Mouse (Mus musculus): Measurements from ENCODE around the gene Slc25a48. TPM values are rescaled to one million over a fixed set of nuclear protein-coding genes. Genes with fewer than 3 reads are reported as not detected.
A peak's percentile ranks its signal among the peaks of the same experiment; 100 is the strongest.

Slc25a48 gene
- polyA plus RNA-seq, 1 experiment from 2014 or later, result not detected

GRCm38 (mm10) chr13:56443411-56443810 lies 5.3 kb downstream of the Slc25a48 start:
- ATAC-seq (ENCODE audit: low read depth), result no peak
- no peak overlapping the region for H3K27ac ChIP-seq (ENCODE audit: low read depth, low read length)
- 0 out of 2 replicates have a peak, but pooled peaks cover 2% of the 10 kb centered on the region for H3K4me1 ChIP-seq (ENCODE audit: control insufficient read depth, insufficient read depth, low read length)
- peaks cover 17% of the 10 kb centered on the region for H3K27me3 ChIP-seq (ENCODE audit: control insufficient read depth, insufficient read depth, low read length)
- H3K36me3 ChIP-seq (ENCODE audit: control insufficient read depth, insufficient read depth, low read length), result no peaks in the 10 kb centered on the region
- H3K4me3 ChIP-seq (ENCODE audit: low read depth, low read length), result no peak overlapping the region
- no peaks in the 10 kb centered on the region for H3K9me3 ChIP-seq (ENCODE audit: control insufficient read depth, low read length)
- H3K9ac ChIP-seq (replicated peaks; ENCODE audit: low read depth, low read length), result no peak overlapping the region
- 85% methylated on average over 7 of the region's 7 CpGs for WGBS
- H3K4me2 ChIP-seq (ENCODE audit: low read depth, low read length), result no peak overlapping the region

GRCm38 (mm10) chr13:56444112-56444511 lies 6.0 kb downstream of the Slc25a48 start:
- H3K36me3 ChIP-seq (ENCODE audit: control insufficient read depth, insufficient read depth, low read length), result no peaks in the 10 kb centered on the region
- H3K4me1 ChIP-seq (ENCODE audit: control insufficient read depth, insufficient read depth, low read length), result no peaks in the 10 kb centered on the region
- H3K4me2 ChIP-seq (ENCODE audit: low read depth, low read length), result no peak overlapping the region

GRCm38 (mm10) chr13:56444996-56445395 lies 6.8 kb downstream of the Slc25a48 start:
- no peak overlapping the region for H3K4me3 ChIP-seq (ENCODE audit: low read depth, low read length)
- no peaks in the 10 kb centered on the region for H3K4me1 ChIP-seq (ENCODE audit: control insufficient read depth, insufficient read depth, low read length)
- no peak overlapping the region for H3K27ac ChIP-seq (ENCODE audit: low read depth, low read length)
- no peak overlapping the region for H3K9ac ChIP-seq (replicated peaks; ENCODE audit: low read depth, low read length)
- ATAC-seq (ENCODE audit: low read depth), result no peak
- H3K27me3 ChIP-seq (ENCODE audit: control insufficient read depth, insufficient read depth, low read length), result peaks cover 3% of the 10 kb centered on the region
- 89% methylated on average over 6 of the region's 6 CpGs for WGBS
- H3K4me2 ChIP-seq (ENCODE audit: low read depth, low read length), result no peak overlapping the region
- no peaks in the 10 kb centered on the region for H3K36me3 ChIP-seq (ENCODE audit: control insufficient read depth, insufficient read depth, low read length)
- H3K9me3 ChIP-seq (ENCODE audit: control insufficient read depth, low read length), result no peaks in the 10 kb centered on the region

More at GRCm38 (mm10) chr13:56444112-56444511, 6.0 kb downstream of the Slc25a48 start:
- Histone ChIP-seq H3K9me3 (ENCODE audit: control insufficient read depth, low read length) (no peaks in the 10 kb centered on the region), H3K27me3 (ENCODE audit: control insufficient read depth, insufficient read depth, low read length) (peaks cover 10% of the 10 kb centered on the region), H3K4me3 (ENCODE audit: low read depth, low read length) (no peak overlapping the region), H3K9ac (replicated peaks; ENCODE audit: low read depth, low read length) (no peak overlapping the region), H3K27ac (ENCODE audit: low read depth, low read length) (no peak overlapping the region)
- 91% methylated on average over 3 of the region's 3 CpGs for whole genome bisulfite sequencing
- no peak for ATAC-seq (ENCODE audit: low read depth)

GRCm38 (mm10) chr13:56449239-56450030 lies 11.3 kb downstream of the Slc25a48 start:
- peak; percentile 72; the same call in 1 of the 2 replicates for ATAC-seq (ENCODE audit: low read depth)

GRCm38 (mm10) chr13:56450035-56450434 lies 11.9 kb downstream of the Slc25a48 start:
- peak; percentile 36; the same call in 1 of the 2 replicates for ATAC-seq (ENCODE audit: low read depth)
- Histone ChIP-seq H3K4me2 (ENCODE audit: low read depth, low read length) (no peak overlapping the region), H3K4me1 (ENCODE audit: control insufficient read depth, insufficient read depth, low read length) (no peaks in the 10 kb centered on the region), H3K9me3 (ENCODE audit: control insufficient read depth, low read length) (no peaks in the 10 kb centered on the region), H3K27me3 (ENCODE audit: control insufficient read depth, insufficient read depth, low read length) (no peaks in the 10 kb centered on the region), H3K27ac (ENCODE audit: low read depth, low read length) (peak overlapping the region; percentile 2; the same call in 1 of the 2 replicates), H3K9ac (replicated peaks; ENCODE audit: low read depth, low read length) (no peak overlapping the region), H3K4me3 (ENCODE audit: low read depth, low read length) (no peak overlapping the region), H3K36me3 (ENCODE audit: control insufficient read depth, insufficient read depth, low read length) (no peaks in the 10 kb centered on the region)
- 82% methylated on average over 8 of the region's 8 CpGs for WGBS

More at GRCm38 (mm10) chr13:56449239-56450030, 11.3 kb downstream of the Slc25a48 start:
- Histone ChIP-seq H3K4me3 (ENCODE audit: low read depth, low read length) (no peak overlapping the region), H3K4me1 (ENCODE audit: control insufficient read depth, insufficient read depth, low read length) (no peaks in the 10 kb centered on the region), H3K9me3 (ENCODE audit: control insufficient read depth, low read length) (no peaks in the 10 kb centered on the region), H3K27ac (ENCODE audit: low read depth, low read length) (peak overlapping the region; percentile 2; the same call in 1 of the 2 replicates), H3K27me3 (ENCODE audit: control insufficient read depth, insufficient read depth, low read length) (no peaks in the 10 kb centered on the region), H3K4me2 (ENCODE audit: low read depth, low read length) (no peak overlapping the region), H3K36me3 (ENCODE audit: control insufficient read depth, insufficient read depth, low read length) (no peaks in the 10 kb centered on the region), H3K9ac (replicated peaks; ENCODE audit: low read depth, low read length) (no peak overlapping the region)
- WGBS, result 53% methylated on average over 10 of the region's 10 CpGs

GRCm38 (mm10) chr13:56458001-56458400 lies 19.8 kb downstream of the Slc25a48 start:
- no peak overlapping the region for H3K4me2 ChIP-seq (ENCODE audit: low read depth, low read length)
- H3K27me3 ChIP-seq (ENCODE audit: control insufficient read depth, insufficient read depth, low read length), result no peaks in the 10 kb centered on the region
- no peaks in the 10 kb centered on the region for H3K4me1 ChIP-seq (ENCODE audit: control insufficient read depth, insufficient read depth, low read length)
- no peaks in the 10 kb centered on the region for H3K36me3 ChIP-seq (ENCODE audit: control insufficient read depth, insufficient read depth, low read length)
- ATAC-seq (ENCODE audit: low read depth), result no peak
- no peaks in the 10 kb centered on the region for H3K9me3 ChIP-seq (ENCODE audit: control insufficient read depth, low read length)
- 13% methylated on average over 9 of the region's 9 CpGs for WGBS
- H3K9ac ChIP-seq (replicated peaks; ENCODE audit: low read depth, low read length), result no peak overlapping the region
- H3K4me3 ChIP-seq (ENCODE audit: low read depth, low read length), result no peak overlapping the region
- no peak overlapping the region for H3K27ac ChIP-seq (ENCODE audit: low read depth, low read length)

- Histone ChIP-seq H3K4me1 (ENCODE audit: control insufficient read depth, insufficient read depth, low read length) (no peaks in the 10 kb centered on the region), H3K27ac (ENCODE audit: low read depth, low read length) (no peak overlapping the region), H3K9me3 (ENCODE audit: control insufficient read depth, low read length) (no peaks in the 10 kb centered on the region), H3K36me3 (ENCODE audit: control insufficient read depth, insufficient read depth, low read length) (no peaks in the 10 kb centered on the region), H3K9ac (replicated peaks; ENCODE audit: low read depth, low read length) (no peak overlapping the region), H3K4me2 (ENCODE audit: low read depth, low read length) (no peak overlapping the region), H3K27me3 (ENCODE audit: control insufficient read depth, insufficient read depth, low read length) (no peaks in the 10 kb centered on the region), H3K4me3 (ENCODE audit: low read depth, low read length) (no peak overlapping the region)
- 89% methylated on average over 4 of the region's 4 CpGs for WGBS
- no peak for ATAC-seq (ENCODE audit: low read depth)
Measured at GRCm38 (mm10) chr13:56461460-56461859, 23.3 kb downstream of the Slc25a48 start.

GRCm38 (mm10) chr13:56462791-56463190 lies 24.6 kb downstream of the Slc25a48 start:
- H3K27ac ChIP-seq (ENCODE audit: low read depth, low read length), result no peak overlapping the region
- no peaks in the 10 kb centered on the region for H3K36me3 ChIP-seq (ENCODE audit: control insufficient read depth, insufficient read depth, low read length)
- no peak for ATAC-seq (ENCODE audit: low read depth)
- H3K9ac ChIP-seq (replicated peaks; ENCODE audit: low read depth, low read length), result no peak overlapping the region
- H3K27me3 ChIP-seq (ENCODE audit: control insufficient read depth, insufficient read depth, low read length), result no peaks in the 10 kb centered on the region
- no peak overlapping the region for H3K4me2 ChIP-seq (ENCODE audit: low read depth, low read length)
- H3K4me3 ChIP-seq (ENCODE audit: low read depth, low read length), result no peak overlapping the region
- H3K9me3 ChIP-seq (ENCODE audit: control insufficient read depth, low read length), result no peaks in the 10 kb centered on the region
- 89% methylated on average over 4 of the region's 4 CpGs for WGBS
- no peaks in the 10 kb centered on the region for H3K4me1 ChIP-seq (ENCODE audit: control insufficient read depth, insufficient read depth, low read length)

GRCm38 (mm10) chr13:56463261-56463660 lies 25.1 kb downstream of the Slc25a48 start:
- no peak for ATAC-seq (ENCODE audit: low read depth)

More at GRCm38 (mm10) chr13:56463261-56463660, 25.1 kb downstream of the Slc25a48 start:
- WGBS, result 84% methylated on average over 7 of the region's 7 CpGs
- H3K9ac ChIP-seq (replicated peaks; ENCODE audit: low read depth, low read length), result no peak overlapping the region
- no peak overlapping the region for H3K27ac ChIP-seq (ENCODE audit: low read depth, low read length)
- no peaks in the 10 kb centered on the region for H3K27me3 ChIP-seq (ENCODE audit: control insufficient read depth, insufficient read depth, low read length)
- no peak overlapping the region for H3K4me2 ChIP-seq (ENCODE audit: low read depth, low read length)
- H3K36me3 ChIP-seq (ENCODE audit: control insufficient read depth, insufficient read depth, low read length), result no peaks in the 10 kb centered on the region
- H3K4me3 ChIP-seq (ENCODE audit: low read depth, low read length), result no peak overlapping the region
- H3K4me1 ChIP-seq (ENCODE audit: control insufficient read depth, insufficient read depth, low read length), result no peaks in the 10 kb centered on the region
- no peaks in the 10 kb centered on the region for H3K9me3 ChIP-seq (ENCODE audit: control insufficient read depth, low read length)
